Mouse (Mus musculus): Measurements from ENCODE around the gene Trappc6a. TPM values are rescaled to one million over a fixed set of nuclear protein-coding genes. Genes with fewer than 3 reads are reported as not detected.

Gene Trappc6a
- polyA plus RNA-seq, 1 experiment from 2014 or later: 52.5 TPM

GRCm38 (mm10) chr7:19552443-19552842 lies 44.2 kb downstream of the Trappc6a start:
- H3K27ac ChIP-seq (ENCODE audit: low read depth): no peak overlapping the region
- WGBS (ENCODE audit: insufficient replicate concordance): 37% methylated on average over 2 of the region's 2 CpGs
- 0 out of 2 replicates have a peak overlapping the region, but pooled peaks have one; percentile 11 for H3K9ac ChIP-seq (replicated peaks)
- peaks cover 22% of the 10 kb centered on the region for H3K36me3 ChIP-seq (replicated peaks; ENCODE audit: insufficient read depth, low read length)
- no peak overlapping the region for H3K4me2 ChIP-seq (ENCODE audit: low read depth, low read length)
- no peaks in the 10 kb centered on the region for H3K9me3 ChIP-seq (ENCODE audit: low read length)
- ATAC-seq: no peak
- peaks cover 32% of the 10 kb centered on the region for H3K4me1 ChIP-seq (ENCODE audit: insufficient read depth)
- no peak overlapping the region for H3K4me3 ChIP-seq (ENCODE audit: low read depth, low read length)
- DNase-seq: no peak
- TF ChIP-seq EP300 (IDR thresholded peaks at IDR 0.05; ENCODE audit: low read depth): no peak
- no peak for TF ChIP-seq CTCF (IDR thresholded peaks at IDR 0.05; ENCODE audit: low read depth)
- no peaks in the 10 kb centered on the region for H3K27me3 ChIP-seq (ENCODE audit: insufficient read depth, low read length)

- 100% methylated on average over 1 of the region's 1 CpGs for WGBS (ENCODE audit: insufficient replicate concordance)
- Histone ChIP-seq H3K4me1 (ENCODE audit: insufficient read depth) (peaks cover 27% of the 10 kb centered on the region), H3K36me3 (replicated peaks; ENCODE audit: insufficient read depth, low read length) (peaks cover 33% of the 10 kb centered on the region)
These were observed 46.0 kb downstream of the Trappc6a start for GRCm38 (mm10) chr7:19554168-19554567.

GRCm38 (mm10) chr7:19557086-19557485 lies 48.9 kb downstream of the Trappc6a start:
- H3K27me3 ChIP-seq (ENCODE audit: insufficient read depth, low read length): no peaks in the 10 kb centered on the region
- DNase-seq: no peak
- no peak overlapping the region for H3K4me2 ChIP-seq (ENCODE audit: low read depth, low read length)
- no peak for ATAC-seq
- H3K27ac ChIP-seq (ENCODE audit: low read depth): no peak overlapping the region
- peaks cover 33% of the 10 kb centered on the region for H3K36me3 ChIP-seq (replicated peaks; ENCODE audit: insufficient read depth, low read length)
- H3K9me3 ChIP-seq (ENCODE audit: low read length): no peaks in the 10 kb centered on the region
- no peak for TF ChIP-seq EP300 (IDR thresholded peaks at IDR 0.05; ENCODE audit: low read depth)
- peaks cover 40% of the 10 kb centered on the region for H3K4me1 ChIP-seq (ENCODE audit: insufficient read depth)
- WGBS (ENCODE audit: insufficient replicate concordance): 91% methylated on average over 2 of the region's 2 CpGs
- no peak overlapping the region for H3K4me3 ChIP-seq (ENCODE audit: low read depth, low read length)
- no peak overlapping the region; the same call in 1 of the 2 replicates for H3K9ac ChIP-seq (replicated peaks)

More at GRCm38 (mm10) chr7:19554168-19554567, 46.0 kb downstream of the Trappc6a start:
- no peak overlapping the region for H3K9ac ChIP-seq (replicated peaks)
- DNase-seq: no peak
- ATAC-seq: no peak
- H3K27ac ChIP-seq (ENCODE audit: low read depth): no peak overlapping the region
- no peak for TF ChIP-seq CTCF (IDR thresholded peaks at IDR 0.05; ENCODE audit: low read depth)
- TF ChIP-seq EP300 (IDR thresholded peaks at IDR 0.05; ENCODE audit: low read depth): no peak
- no peaks in the 10 kb centered on the region for H3K27me3 ChIP-seq (ENCODE audit: insufficient read depth, low read length)
- H3K4me2 ChIP-seq (ENCODE audit: low read depth, low read length): no peak overlapping the region
- no peak overlapping the region for H3K4me3 ChIP-seq (ENCODE audit: low read depth, low read length)
- H3K9me3 ChIP-seq (ENCODE audit: low read length): no peaks in the 10 kb centered on the region

- H3K4me2 ChIP-seq (ENCODE audit: low read depth, low read length): peak overlapping the region; percentile 95
- H3K4me1 ChIP-seq (ENCODE audit: insufficient read depth): peaks cover 35% of the 10 kb centered on the region
- TF ChIP-seq CTCF (IDR thresholded peaks at IDR 0.05; ENCODE audit: low read depth) (no peak), EP300 (IDR thresholded peaks at IDR 0.05; ENCODE audit: low read depth) (no peak)
- ATAC-seq: no peak; the same call in 1 of the 2 replicates
- no peaks in the 10 kb centered on the region for H3K9me3 ChIP-seq (ENCODE audit: low read length)
- DNase-seq: no peak
- H3K27me3 ChIP-seq (ENCODE audit: insufficient read depth, low read length): no peaks in the 10 kb centered on the region
- H3K27ac ChIP-seq (ENCODE audit: low read depth): no peak overlapping the region
- peak overlapping the region; percentile 27 for H3K9ac ChIP-seq (replicated peaks)
- WGBS (ENCODE audit: insufficient replicate concordance): 83% methylated on average over 6 of the region's 6 CpGs
- peaks cover 32% of the 10 kb centered on the region for H3K36me3 ChIP-seq (replicated peaks; ENCODE audit: insufficient read depth, low read length)
- H3K4me3 ChIP-seq (ENCODE audit: low read depth, low read length): peak overlapping the region; percentile 99; the same call in 1 of the 2 replicates
These were observed 50.0 kb downstream of the Trappc6a start for GRCm38 (mm10) chr7:19557982-19558900.

- WGBS (ENCODE audit: insufficient replicate concordance): 58% methylated on average over 2 of the region's 2 CpGs
- no peak for ATAC-seq
- H3K9ac ChIP-seq (replicated peaks): peak overlapping the region; percentile 99; the same call in 1 of the 2 replicates
- H3K27ac ChIP-seq (ENCODE audit: low read depth): no peak overlapping the region
- H3K4me1 ChIP-seq (ENCODE audit: insufficient read depth): peaks cover 41% of the 10 kb centered on the region
- no peaks in the 10 kb centered on the region for H3K9me3 ChIP-seq (ENCODE audit: low read length)
- peak overlapping the region; percentile 95 for H3K4me2 ChIP-seq (ENCODE audit: low read depth, low read length)
- H3K4me3 ChIP-seq (ENCODE audit: low read depth, low read length): peak overlapping the region; percentile 99
- DNase-seq: no peak
- H3K27me3 ChIP-seq (ENCODE audit: insufficient read depth, low read length): no peaks in the 10 kb centered on the region
- TF ChIP-seq EP300 (IDR thresholded peaks at IDR 0.05; ENCODE audit: low read depth) (no peak), CTCF (IDR thresholded peaks at IDR 0.05; ENCODE audit: low read depth) (peak; percentile 71)
- peaks cover 27% of the 10 kb centered on the region for H3K36me3 ChIP-seq (replicated peaks; ENCODE audit: insufficient read depth, low read length)
These were observed 50.8 kb downstream of the Trappc6a start for GRCm38 (mm10) chr7:19558965-19559364.

- Histone ChIP-seq H3K4me1 (ENCODE audit: insufficient read depth) (peaks cover 48% of the 10 kb centered on the region), H3K36me3 (replicated peaks; ENCODE audit: insufficient read depth, low read length) (peaks cover 37% of the 10 kb centered on the region), H3K27ac (ENCODE audit: low read depth) (peak overlapping the region; percentile 87), H3K9ac (replicated peaks) (peak overlapping the region; percentile 99), H3K4me3 (ENCODE audit: low read depth, low read length) (peak overlapping the region; percentile 99), H3K27me3 (ENCODE audit: insufficient read depth, low read length) (no peaks in the 10 kb centered on the region), H3K9me3 (ENCODE audit: low read length) (no peaks in the 10 kb centered on the region), H3K4me2 (ENCODE audit: low read depth, low read length) (peak overlapping the region; percentile 95)
- 10% methylated on average over 11 of the region's 11 CpGs for WGBS (ENCODE audit: insufficient replicate concordance)
- ATAC-seq: no peak
- TF ChIP-seq EP300 (IDR thresholded peaks at IDR 0.05; ENCODE audit: low read depth) (no peak), CTCF (IDR thresholded peaks at IDR 0.05; ENCODE audit: low read depth) (no peak)
- DNase-seq: peak; percentile 46
These were observed 52.5 kb downstream of the Trappc6a start for GRCm38 (mm10) chr7:19560491-19561260.
